Mouse (Mus musculus): ENCODE data around the gene Il5.

The Il5 gene

GRCm38 (mm10) chr11:53769760-53770124 is 49.1 kb downstream of the Il5 start, which contains the start of gene Irf1:
Irf1 (plus strand) TSS chr11:53770014.
- no peak for DNase-seq (ENCODE audit: extremely low spot score, low read depth, low spot score)

GRCm38 (mm10) chr11:53770125-53770791 is 49.7 kb downstream of the Il5 start:
- no peak for DNase-seq (ENCODE audit: extremely low spot score, low read depth, low spot score)

GRCm38 (mm10) chr11:53771001-53771744 is 50.6 kb downstream of the Il5 start:
- no peak for DNase-seq (ENCODE audit: extremely low spot score, low read depth, low spot score)

- no peak for DNase-seq (ENCODE audit: extremely low spot score, low read depth, low spot score)
Observed at GRCm38 (mm10) chr11:53772536-53772935, 51.9 kb downstream of the Il5 start.

- no peak for DNase-seq (ENCODE audit: extremely low spot score, low read depth, low spot score)
Observed at GRCm38 (mm10) chr11:53773087-53773486, 52.5 kb downstream of the Il5 start, which contains the start of gene Gm17334. Gm17334 (minus strand) TSS chr11:53773187.

GRCm38 (mm10) chr11:53773641-53774360 is 53.2 kb downstream of the Il5 start:
- no peak for DNase-seq (ENCODE audit: extremely low spot score, low read depth, low spot score)

Data from hindlimb bud, embryonic 11.5 days (tissue).